Mouse (Mus musculus): ENCODE measurements around the gene Tnip2. TPM values are rescaled to one million over a fixed set of nuclear protein-coding genes. Genes with fewer than 3 reads are reported as not detected.

Gene Tnip2
- total RNA-seq (2023) = 14.9 TPM

GRCm38 (mm10) chr5:34513466-34514217 lies at the start of gene Tnip2:
Tnip2 (minus strand) TSS chr5:34513991.

DNA sequence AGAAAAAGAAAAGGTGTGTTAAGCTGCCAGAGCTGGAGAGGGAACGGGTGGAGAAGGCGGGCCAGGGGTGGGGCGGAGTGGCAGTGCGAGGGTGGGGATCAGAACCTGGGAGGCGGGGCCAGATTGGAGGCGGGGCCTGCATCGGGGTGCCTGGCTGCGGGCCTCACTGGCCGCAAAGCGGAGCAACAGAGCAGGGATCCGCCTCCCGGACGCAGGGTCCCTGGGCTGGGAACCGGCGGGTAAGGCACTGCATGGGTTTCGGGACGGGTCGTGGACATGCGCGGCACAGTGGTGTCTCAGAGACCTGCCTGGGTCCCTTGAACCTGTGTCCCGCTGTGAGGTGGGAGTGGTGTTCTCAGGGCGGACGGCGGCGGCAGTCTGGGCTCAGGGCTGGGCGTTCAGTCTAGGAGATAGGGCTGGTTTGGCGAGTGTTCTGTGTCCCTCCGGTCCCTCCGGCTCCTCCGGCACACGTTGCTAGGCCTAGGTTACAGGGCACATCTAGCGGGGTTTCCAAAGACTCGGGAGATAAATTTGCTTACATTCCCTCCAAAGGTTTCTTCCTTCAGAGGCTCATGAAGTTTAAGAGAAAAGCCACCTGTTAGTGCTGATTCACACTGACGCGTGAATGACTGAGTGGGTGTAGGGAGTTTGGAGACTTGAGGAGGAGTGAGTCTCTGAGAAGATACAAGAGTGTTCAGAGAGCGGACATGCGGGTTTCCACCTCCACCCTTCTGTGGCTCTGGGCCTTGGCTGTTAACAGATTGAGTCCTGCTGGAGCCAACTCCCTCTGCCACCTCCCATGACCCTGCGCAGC lies 12.1 kb upstream of the Tnip2 start, which contains the start of gene Sh3bp2:
Gene Sh3bp2, plus strand, starts transcription at position 176 of the 814 bp plus-strand sequence.

Other genes with a start within 250 kb of the Tnip2 start
- 2.3 TPM for gene Zfyve28, start 225.5 kb downstream of the Tnip2 start, total RNA-seq (2023)
- gene Cfap99, start 225.4 kb downstream of the Tnip2 start, total RNA-seq (2023) = not detected
- gene Rnf4, start 177.7 kb downstream of the Tnip2 start, total RNA-seq (2023) = 212 TPM
- 82.1 TPM for gene Fam193a, start 144.1 kb downstream of the Tnip2 start, total RNA-seq (2023)
- gene Sh3bp2, start 11.8 kb upstream of the Tnip2 start, total RNA-seq (2023) = 10.8 TPM
- 310 TPM for gene Add1, start 59.7 kb upstream of the Tnip2 start, total RNA-seq (2023)
- 24.6 TPM for gene Mfsd10, start 123.2 kb upstream of the Tnip2 start, total RNA-seq (2023)
- 37.5 TPM for gene Nop14, start 146.2 kb upstream of the Tnip2 start, total RNA-seq (2023)
- 7.0 TPM for gene Grk4, start 146.4 kb upstream of the Tnip2 start, total RNA-seq (2023)
- 58.6 TPM for gene Htt, start 247.7 kb upstream of the Tnip2 start, total RNA-seq (2023)

Measured in CD8-positive naive resting alpha-beta T cell, adult 57 days (primary cell).